Mouse (Mus musculus): ENCODE data around the gene Limk1. TPM values are rescaled to one million over a fixed set of nuclear protein-coding genes. Genes with fewer than 3 reads are reported as not detected.

Gene Limk1
- polyA plus RNA-seq, 2 experiments from 2014 or later: 3.8 to 4.2 TPM

DNA sequence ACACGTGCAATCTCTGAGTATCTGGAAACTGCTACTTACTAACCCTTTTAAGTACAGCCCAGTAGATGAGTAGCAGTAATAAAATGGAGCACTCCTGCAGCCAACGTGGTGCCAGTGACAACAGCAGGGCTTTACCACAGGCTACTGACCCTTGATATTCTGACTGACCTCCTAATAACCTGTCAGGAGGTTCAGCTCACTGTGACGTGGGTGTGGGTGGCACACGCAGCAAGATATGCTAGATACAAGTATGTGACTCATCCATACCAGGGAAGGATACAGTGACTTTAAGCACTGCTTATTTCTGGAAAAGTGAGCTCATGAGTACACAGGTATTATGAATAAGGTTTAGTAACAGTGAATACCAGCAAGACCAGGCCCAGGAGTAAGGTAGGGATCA is 58.9 kb downstream of the Limk1 start:
- no peak for ATAC-seq

DNA sequence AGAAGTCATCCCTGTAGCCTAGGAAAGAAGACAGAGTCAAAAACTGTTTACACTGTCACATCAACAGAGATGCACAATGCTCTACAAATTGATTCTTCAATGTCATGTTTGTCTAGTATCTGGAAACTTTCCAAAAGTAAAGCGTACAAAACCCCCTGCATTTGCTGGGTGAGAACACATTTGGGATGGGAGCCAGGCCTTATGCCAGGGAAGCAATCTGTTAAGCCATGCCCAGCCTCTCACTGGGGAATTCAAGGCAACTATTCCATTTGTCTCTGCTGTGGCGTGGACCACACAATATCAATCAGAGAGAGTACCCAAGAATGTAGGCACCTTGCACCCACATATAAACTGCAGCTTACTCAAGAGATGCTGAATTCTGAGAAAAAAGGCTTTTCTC is 66.3 kb downstream of the Limk1 start:
- no peak for ATAC-seq

DNA sequence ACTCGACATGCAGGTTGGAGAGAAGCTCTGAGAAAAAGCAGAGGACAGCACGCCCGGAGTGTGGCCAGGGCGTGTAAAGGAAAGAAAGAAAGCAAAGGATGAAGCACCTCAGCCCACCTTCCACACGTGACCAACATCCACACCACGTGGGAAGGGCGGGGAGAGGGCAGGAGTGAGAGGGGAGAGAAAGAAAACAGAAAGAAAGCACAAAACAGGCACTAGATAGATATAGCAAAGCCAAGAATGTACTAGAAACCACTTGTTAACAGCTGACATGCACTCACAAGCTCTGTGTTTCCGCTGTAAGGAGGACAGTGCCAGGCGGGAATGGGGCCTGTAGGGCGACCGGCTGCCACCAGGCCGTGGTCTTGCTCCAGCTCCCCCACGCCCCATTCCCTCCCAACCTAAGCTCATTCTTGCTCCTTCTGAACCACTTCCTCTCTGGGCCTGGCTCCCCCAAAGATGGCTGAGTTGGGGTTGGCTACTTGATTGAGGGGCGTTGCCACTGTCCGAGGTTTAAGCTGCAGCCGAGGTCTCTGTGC is 67.2 kb downstream of the Limk1 start:
- no peak for ATAC-seq

DNA sequence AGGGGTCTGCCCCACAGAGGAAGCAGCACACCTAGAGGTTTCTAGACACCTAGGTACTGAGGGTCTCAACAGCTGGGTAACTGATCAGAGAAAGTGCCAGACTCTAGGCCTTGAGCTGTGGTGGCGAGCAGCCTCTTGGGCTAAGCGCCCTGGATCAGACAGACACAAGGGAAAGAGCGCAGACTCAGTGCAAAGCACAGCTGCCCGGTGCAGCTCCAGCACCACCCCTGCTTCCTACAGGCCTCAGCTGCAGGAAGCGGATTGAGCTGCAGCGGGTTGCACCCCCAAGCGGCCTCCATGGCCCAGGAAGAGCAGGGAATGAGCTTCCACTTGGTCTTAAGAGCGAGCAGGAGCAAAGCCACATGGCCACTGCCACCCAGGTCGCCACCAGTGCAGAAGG is 67.9 kb downstream of the Limk1 start:
- ATAC-seq: no peak

DNA sequence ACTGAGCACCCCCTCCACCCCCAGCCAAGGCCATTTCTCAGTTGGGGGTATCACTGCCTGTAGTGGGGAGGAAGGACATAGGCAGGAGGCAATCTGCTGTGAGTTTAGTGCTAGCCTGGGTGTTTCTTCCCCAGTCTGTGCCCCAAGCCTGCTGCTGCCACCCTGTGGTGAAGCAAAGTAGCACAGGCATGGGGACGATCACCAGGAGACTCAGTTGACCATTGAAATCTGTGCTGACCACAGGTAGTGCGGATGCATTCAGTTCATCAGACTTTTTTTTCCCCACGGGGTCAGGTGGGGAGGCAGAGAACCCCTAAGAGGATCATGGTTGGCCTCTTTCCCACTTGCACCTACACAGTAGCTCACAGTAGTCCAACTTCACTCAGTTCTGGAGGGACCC is 71.3 kb downstream of the Limk1 start:
- peak; percentile 55 for ATAC-seq

DNA sequence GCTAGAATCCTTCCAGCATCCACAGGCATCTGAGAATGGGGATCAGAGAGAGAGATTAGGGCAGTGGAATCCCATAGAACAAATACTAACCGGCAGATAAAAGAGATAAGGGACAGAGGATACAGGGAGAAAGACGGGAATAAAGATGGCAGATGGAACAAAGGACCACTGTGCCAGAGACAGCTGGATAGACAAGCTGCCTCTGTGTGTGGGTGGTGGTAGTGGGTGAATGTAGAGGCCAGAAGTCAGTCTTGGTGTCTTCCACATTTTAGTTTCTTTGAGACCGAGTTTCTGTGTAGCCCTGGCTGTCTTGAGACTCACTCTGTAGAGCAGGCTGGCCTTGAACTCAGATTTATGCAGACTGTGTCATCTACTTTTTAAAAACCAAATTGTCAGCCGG is 72.6 kb downstream of the Limk1 start:
- no peak for ATAC-seq

DNA sequence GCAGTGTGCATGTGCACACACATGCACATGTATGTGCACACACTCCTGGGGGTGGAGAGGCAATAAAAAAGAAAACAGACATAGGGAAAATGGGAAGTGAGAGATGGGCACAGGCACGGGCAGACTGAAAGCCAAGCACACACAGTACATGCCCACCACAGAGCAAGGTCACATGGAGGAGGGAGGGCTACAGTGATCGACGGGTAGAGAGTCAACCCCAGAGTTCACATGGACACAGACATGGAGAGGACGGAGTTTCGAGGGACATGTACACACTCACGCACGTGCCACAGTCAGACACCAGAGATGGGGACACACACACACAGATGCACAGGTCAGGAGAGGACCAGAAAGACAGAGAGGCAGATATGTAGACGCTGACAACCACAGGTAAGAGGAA is 73.0 kb downstream of the Limk1 start:
- no peak for ATAC-seq

DNA sequence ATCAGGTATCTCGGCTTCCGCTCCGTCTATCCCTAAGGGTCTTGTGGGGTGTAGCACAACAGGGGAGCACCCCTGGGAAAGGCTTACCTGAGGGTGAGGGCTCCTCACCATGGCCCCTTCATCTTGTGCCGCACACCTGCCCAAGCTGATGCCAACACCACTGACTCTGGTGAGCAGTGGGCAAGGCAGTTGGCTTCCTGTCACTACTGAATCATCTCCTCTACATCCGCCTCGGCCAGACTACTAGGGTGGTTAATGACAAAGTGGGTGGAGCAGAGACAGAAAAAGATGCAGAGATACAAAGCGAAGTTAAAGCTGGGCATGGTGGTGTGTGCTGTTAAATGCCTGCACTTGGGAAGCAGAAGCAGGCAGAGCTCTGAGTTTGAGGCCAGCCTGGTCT is 73.6 kb downstream of the Limk1 start, which contains the start of gene Lat2:
TSS of gene Lat2 (minus strand) at position 224 of the 400 bp plus-strand sequence.
- peak; percentile 55 for ATAC-seq

DNA sequence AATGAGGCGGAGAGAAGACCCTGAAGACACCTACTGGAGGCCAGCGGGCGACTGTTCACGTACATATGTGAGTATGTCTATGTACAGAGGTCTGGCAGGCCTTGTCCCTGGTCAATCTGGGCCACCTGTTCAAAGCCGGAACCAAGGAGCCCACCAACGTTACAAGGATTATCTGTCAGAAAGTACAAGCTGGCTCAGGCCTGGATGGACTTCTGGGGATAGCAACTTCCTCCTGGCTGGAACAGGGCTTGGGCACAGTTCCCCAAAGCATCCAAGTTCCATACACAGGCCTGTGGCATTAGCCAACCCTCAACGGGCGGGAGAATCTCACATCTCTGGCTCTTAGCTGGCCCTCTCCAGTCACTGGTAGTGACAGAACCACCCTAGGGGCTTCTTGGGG is 74.1 kb downstream of the Limk1 start:
- ATAC-seq: no peak

DNA sequence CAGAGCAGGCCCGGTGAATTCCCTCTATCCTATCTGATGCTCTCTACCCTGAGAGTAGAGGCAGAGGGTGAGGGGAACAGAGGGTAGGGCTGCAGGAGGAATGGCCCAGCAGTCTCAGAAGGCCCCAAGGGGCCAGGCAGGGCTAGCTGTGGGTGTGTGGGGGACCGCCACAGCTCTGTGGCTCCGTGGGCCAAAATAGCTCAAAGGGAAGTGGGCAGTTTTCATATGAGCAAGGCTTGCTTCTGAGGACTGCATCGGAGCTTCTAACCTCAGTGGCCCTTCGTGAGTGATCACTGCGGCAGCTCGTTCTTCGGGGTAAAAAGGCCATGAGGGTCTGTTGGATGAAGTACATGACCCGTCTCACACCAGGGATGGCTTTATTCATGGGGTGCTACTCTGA is 74.7 kb downstream of the Limk1 start:
- no peak for ATAC-seq

DNA sequence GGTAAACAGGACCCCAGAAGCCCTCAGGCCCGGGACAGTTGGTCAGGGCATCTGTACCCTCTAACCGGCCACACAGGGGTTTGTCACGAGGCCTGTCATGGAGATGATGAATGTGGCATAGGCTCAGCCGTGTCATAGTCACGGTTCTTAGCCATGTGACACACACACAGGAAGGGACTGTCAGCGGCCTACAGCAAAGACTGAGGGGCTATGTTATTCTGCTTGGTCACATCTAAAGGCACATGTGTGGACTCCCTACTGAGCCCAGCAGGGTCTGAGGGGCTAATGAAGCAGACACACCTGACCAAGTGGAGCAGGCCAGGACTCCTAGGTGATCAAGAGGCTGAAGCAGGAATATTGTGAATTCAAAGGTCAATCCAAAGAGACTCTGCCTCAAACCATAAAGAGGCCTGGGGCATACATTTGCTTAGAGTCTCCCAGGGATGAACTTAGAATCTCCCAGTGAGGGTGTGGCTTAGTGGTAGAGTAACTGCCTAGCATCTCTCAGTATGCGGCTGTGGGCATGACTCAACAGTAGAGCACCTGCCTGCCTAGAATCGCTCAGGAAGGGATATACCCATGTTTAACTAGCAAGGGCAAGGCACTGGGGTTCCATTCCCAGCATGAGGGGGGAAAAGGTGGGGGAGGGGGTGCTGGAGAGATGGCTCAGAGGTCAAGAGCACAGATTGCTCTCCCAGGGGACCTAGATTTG is 76.4 kb downstream of the Limk1 start:
- no peak for ATAC-seq

DNA sequence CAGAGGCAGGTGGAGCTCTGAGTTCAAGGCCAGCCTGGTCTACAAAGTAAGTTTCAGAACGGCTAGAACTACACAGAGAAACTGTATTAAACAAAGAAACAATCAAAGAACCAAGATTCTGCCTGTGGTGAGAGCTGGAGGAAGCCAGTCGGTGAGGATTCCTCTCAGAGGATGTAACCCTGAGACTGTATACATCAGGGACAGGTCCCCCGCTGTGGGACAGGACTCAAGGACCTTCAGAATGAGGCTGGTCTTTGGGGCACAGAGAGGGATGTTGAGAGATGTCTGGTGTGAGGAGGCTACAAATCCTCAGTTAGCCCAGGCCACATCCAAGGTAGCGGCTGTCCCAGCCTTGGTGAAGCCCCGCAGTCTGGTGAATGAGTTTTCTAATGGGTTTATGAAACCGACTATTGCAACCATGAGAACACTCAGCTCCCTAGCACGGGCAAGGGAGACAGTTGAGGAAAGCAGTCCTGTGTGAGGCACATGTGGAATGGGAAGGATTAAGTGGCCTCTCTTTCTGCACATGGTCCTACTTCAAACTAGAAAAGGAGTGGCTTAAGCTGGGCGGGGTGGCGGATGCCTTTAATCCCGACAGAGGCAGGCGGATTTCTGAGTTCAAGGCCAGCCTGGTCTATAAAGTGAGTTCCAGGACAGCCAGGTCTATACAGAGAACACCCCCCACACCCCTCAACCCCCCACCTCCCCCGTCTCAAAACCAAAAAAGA is 78.3 kb downstream of the Limk1 start:
- ATAC-seq: no peak

DNA sequence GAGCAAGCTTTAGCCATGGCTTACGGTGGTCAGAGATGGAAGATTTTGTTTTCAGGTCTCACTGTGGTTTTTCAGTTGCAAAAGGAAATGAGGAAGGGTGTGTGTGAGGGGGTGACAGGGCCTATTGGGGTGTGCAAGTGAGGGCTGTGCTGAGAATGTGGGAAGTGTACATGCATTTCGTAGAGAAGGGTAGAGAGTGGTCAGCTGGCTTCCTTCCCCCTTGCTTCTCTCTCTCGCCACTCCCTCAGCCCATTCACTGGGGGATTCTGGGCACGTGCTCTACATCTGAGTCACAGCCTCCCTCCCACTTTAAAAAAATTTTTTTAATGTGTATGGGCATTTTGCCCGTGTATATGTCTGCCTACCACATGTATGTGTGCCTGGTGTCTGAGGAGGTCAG is 81.3 kb downstream of the Limk1 start:
- ATAC-seq: no peak

DNA sequence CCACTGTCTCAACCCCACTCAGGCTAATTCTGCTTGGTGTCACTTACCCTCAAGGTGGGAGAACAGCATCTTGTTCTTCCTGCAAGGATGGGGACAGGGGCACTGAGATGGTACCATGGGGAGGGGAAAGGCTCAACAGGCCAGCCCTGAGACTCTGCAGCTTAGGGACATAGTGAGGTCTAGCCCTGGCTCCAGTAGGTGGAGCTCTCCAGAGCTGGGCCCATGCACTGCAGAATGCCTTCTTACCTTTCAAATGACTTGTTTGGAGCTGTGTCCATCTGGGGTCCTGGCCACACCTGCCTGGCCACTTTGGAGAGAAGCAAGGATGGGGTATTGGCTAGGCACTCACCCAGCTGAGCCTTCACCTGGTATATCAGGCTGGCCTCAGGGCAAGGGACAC is 82.1 kb downstream of the Limk1 start:
- ATAC-seq: no peak

Other genes with a start within 250 kb of the Limk1 start
- 1 to 10 TPM; 7.5 to 7.9 TPM for gene Gtf2ird1, start 231.9 kb downstream of the Limk1 start, polyA plus RNA-seq (2017; shearing (Covaris generic))
- 1 to 10 TPM in 1 of 2 experiments, under 1 TPM in 1; 0.30 to 1.1 TPM for gene Clip2, start 136.2 kb downstream of the Limk1 start, polyA plus RNA-seq (2017; shearing (Covaris generic))
- gene Syna, start 128.4 kb downstream of the Limk1 start, polyA plus RNA-seq (2017; shearing (Covaris generic)): under 1 TPM in 1 of 2 experiments, not detected in 1; 0.43 TPM
- 100 to 1,000 TPM; 129 to 149 TPM for gene Rfc2, start 107.2 kb downstream of the Limk1 start, polyA plus RNA-seq (2017; shearing (Covaris generic))
- 1 to 10 TPM; 3.8 to 5.4 TPM for gene Lat2, start 73.6 kb downstream of the Limk1 start, polyA plus RNA-seq (2017; shearing (Covaris generic))
- gene Eif4h, start 49.1 kb downstream of the Limk1 start, polyA plus RNA-seq (2017; shearing (Covaris generic)): 100 to 1,000 TPM; 112 to 143 TPM
- under 1 TPM in 1 of 2 experiments, not detected in 1; 0.15 TPM for gene Eln, start 58.7 kb upstream of the Limk1 start, polyA plus RNA-seq (2017; shearing (Covaris generic))
- gene Tmem270, start 218.1 kb upstream of the Limk1 start, polyA plus RNA-seq (2017; shearing (Covaris generic)): not detected
- gene Cldn13, start 226.9 kb upstream of the Limk1 start, polyA plus RNA-seq (2017; shearing (Covaris generic)): 1 to 10 TPM in 1 of 2 experiments, not detected in 1; 1.3 TPM
- gene Mettl27, start 243.8 kb upstream of the Limk1 start, polyA plus RNA-seq (2017; shearing (Covaris generic)): 10 to 100 TPM; 20.4 to 23.3 TPM